Mouse (Mus musculus) ES-E14 (cell line): ENCODE measurements around the gene Lcmt1. TPM values are rescaled to one million over a fixed set of nuclear protein-coding genes. Genes with fewer than 3 reads are reported as not detected.

Experiments
- DNase-seq: peaks from one replicate; pipeline ENCODE4 v3.0.0-alpha.2; 2013; ENCODE audit warnings: low read depth, low spot score
- H3K27ac ChIP-seq: 2 replicates; pipeline ENCODE4 v1.5.1; 2012; ENCODE audit warnings: low read depth, mild to moderate bottlenecking, low read length, moderate library complexity, mixed read lengths; ENCODE audit not compliant: poor library complexity, insufficient read depth, severe bottlenecking
- H3K36me3 ChIP-seq: 2 replicates; pipeline ENCODE4 v1.6.1; 2012; ENCODE audit warnings: mild to moderate bottlenecking, low read length, moderate library complexity, mixed read lengths; ENCODE audit not compliant: control insufficient read depth, poor library complexity, insufficient read depth, severe bottlenecking
- H3K4me1 ChIP-seq, 2 experiments: fragments of 150-350 bp in 1 of 2; sonication (generic) in 1 of 2; 2 replicates each; pipeline ENCODE4 v1.6.1; 2012; ENCODE audit warnings: low read length in 2 of 2, mild to moderate bottlenecking in 1 of 2, mixed read lengths in 1 of 2; ENCODE audit not compliant: control insufficient read depth in 2 of 2, insufficient read depth in 2 of 2, poor library complexity in 1 of 2
- H3K4me3 ChIP-seq, 2 experiments: fragments of 150-350 bp in 1 of 2; sonication (generic) in 1 of 2; 2 replicates each; pipeline ENCODE4 v1.5.1; 2012; ENCODE audit warnings: low read length in 2 of 2, low read depth in 1 of 2, mild to moderate bottlenecking in 1 of 2, mixed read lengths in 1 of 2; ENCODE audit not compliant: insufficient read depth in 1 of 2, poor library complexity in 1 of 2, severe bottlenecking in 1 of 2
- H3K9ac ChIP-seq: 2 replicates; pipeline ENCODE4 v1.6.1; 2012; ENCODE audit warnings: low read depth, mild to moderate bottlenecking, low read length, mixed read lengths; ENCODE audit not compliant: poor library complexity, insufficient read depth, severe bottlenecking
- H3K9me3 ChIP-seq: fragments of 150-350 bp; sonication (generic); 2 replicates; pipeline ENCODE4 v1.6.1; 2012; ENCODE audit warnings: low read depth, mild to moderate bottlenecking, low read length; ENCODE audit not compliant: control insufficient read depth, insufficient read depth
- CHD2 ChIP-seq: IDR thresholded peaks from 2 replicates; pipeline ENCODE4 v1.6.1; 2014; ENCODE audit warnings: mild to moderate bottlenecking, low read depth, low read length, inconsistent platforms
- HCFC1 ChIP-seq: IDR thresholded peaks from 2 replicates; pipeline ENCODE4 v1.6.1; 2012; ENCODE audit warnings: low read length, inconsistent platforms, borderline replicate concordance; ENCODE audit not compliant: insufficient read depth
- MAFK ChIP-seq: IDR thresholded peaks from 2 replicates; pipeline ENCODE4 v1.6.1; 2014; ENCODE audit warnings: mild to moderate bottlenecking, low read depth, low read length, inconsistent platforms; ENCODE audit not compliant: insufficient read depth
- ZC3H11A ChIP-seq: IDR thresholded peaks from 2 replicates; pipeline ENCODE4 v1.6.1; 2012; ENCODE audit warnings: low read depth, mild to moderate bottlenecking, inconsistent platforms, low read length, borderline replicate concordance
- ZNF384 ChIP-seq: IDR thresholded peaks from 2 replicates; pipeline ENCODE4 v1.6.1; 2012; ENCODE audit warnings: low read depth, low read length, inconsistent platforms
- in situ Hi-C, 2 experiments: fragments of 600-800 bp; cut with MboI; formaldehyde crosslinking; loops; one replicate each; pipeline ENCODE4 v1.15.1; 2025; ENCODE audit warnings: low sequenced_read_pairs in 2 of 2, inconsistent platforms in 1 of 2; ENCODE audit not compliant: unreplicated experiment in 2 of 2
- total RNA-seq: library from RNA; depleted of rRNA; stranded (reverse); fragments of 300-350 nt; gene quantifications from 2 replicates; pipeline ENCODE4 v1.2.3, GENCODE M21; 2012

Lcmt1 gene
- total RNA-seq, 1 experiment = 31.8 TPM

- Histone ChIP-seq H3K9ac (no peak overlapping the region), H3K36me3 (peaks cover 3% of the 10 kb centered on the region), H3K4me3 (no peak overlapping the region), H3K9me3 (no peaks in the 10 kb centered on the region), H3K4me1 (no peaks in the 10 kb centered on the region), H3K27ac (no peak overlapping the region)
- TF ChIP-seq ZNF384 (no peak), CHD2 (no peak), ZC3H11A (no peak), MAFK (no peak), HCFC1 (no peak)
- in situ Hi-C loops = no loop called here
- DNase-seq = no peak
Measured at GRCm38 (mm10) chr7:123385693-123386407, 16.3 kb downstream of the Lcmt1 start.

GRCm38 (mm10) chr7:123389686-123390280, 20.2 kb downstream of the Lcmt1 start:
- Histone ChIP-seq H3K4me3 (no peak overlapping the region), H3K27ac (no peak overlapping the region), H3K9me3 (no peaks in the 10 kb centered on the region), H3K4me1 (no peaks in the 10 kb centered on the region), H3K9ac (no peak overlapping the region), H3K36me3 (peaks cover 3% of the 10 kb centered on the region)
- no peak for TF ChIP-seq ZNF384
- DNase-seq = no peak
- in situ Hi-C loops = no loop called here

DNA sequence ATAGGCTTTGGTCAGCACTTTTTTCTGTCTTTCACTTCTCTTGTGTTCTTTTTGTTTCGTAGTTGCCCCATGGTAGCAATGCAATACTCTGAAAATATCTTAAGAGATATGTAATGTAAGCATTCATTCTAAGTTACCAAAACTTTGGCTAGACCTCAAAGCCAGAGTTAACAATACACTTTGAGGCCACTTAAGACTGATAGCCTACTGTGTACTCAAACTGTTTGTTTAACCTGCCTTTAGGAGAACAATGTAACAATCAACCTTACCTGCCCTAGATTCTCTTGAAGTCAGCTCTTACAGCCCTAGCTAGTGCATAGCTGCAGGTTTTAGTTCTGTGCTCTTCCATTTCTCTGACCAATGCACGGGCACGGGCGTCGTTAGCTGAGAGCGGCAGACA, 24.7 kb downstream of the Lcmt1 start:
- TF ChIP-seq MAFK = no peak
- TF ChIP-seq ZC3H11A = no peak
- no peak for TF ChIP-seq CHD2
- TF ChIP-seq ZNF384 = no peak
- no peak for TF ChIP-seq HCFC1
- Histone ChIP-seq H3K36me3 (peaks cover 3% of the 10 kb centered on the region), H3K4me1 (peaks cover 0 to 12% of the 10 kb centered on the region in 2 experiments; a peak in 2 of 4 replicates), H3K9ac (no peak overlapping the region), H3K4me3 (no peak overlapping the region), H3K27ac (no peak overlapping the region), H3K9me3 (no peaks in the 10 kb centered on the region)
- in situ Hi-C loops = no loop called here
- no peak for DNase-seq

- in situ Hi-C loops = no loop called here
- TF ChIP-seq ZNF384 (no peak), ZC3H11A (no peak), CHD2 (no peak), HCFC1 (no peak), MAFK (no peak)
- H3K27ac ChIP-seq = no peak overlapping the region
- H3K36me3 ChIP-seq = no peaks in the 10 kb centered on the region; the same call in 1 of the 2 replicates
- H3K9ac ChIP-seq = no peak overlapping the region
- no peak for DNase-seq
- H3K4me3 ChIP-seq = no peak overlapping the region
- H3K4me1 ChIP-seq = peaks cover 0 to 12% of the 10 kb centered on the region in 2 experiments; a peak in 2 of 4 replicates
- no peaks in the 10 kb centered on the region for H3K9me3 ChIP-seq
Measured at GRCm38 (mm10) chr7:123396900-123397299, 27.3 kb downstream of the Lcmt1 start.
